Mouse (Mus musculus) hindbrain, embryonic 10.5 days (tissue): ENCODE measurements at regions not wholly inside any gene's neighbourhood (a gene's known extent, or its start where the extent isn't known, plus 50 kb on each side); places are given as distances from the start of the nearest gene placed in this dataset.

Source experiments
- DNase-seq: peaks from one replicate; pipeline ENCODE4 v3.0.0-alpha.2; 2017; ENCODE audit warnings: low spot score
- H3K27ac ChIP-seq: fragments of 300-500 bp; sonication (generic); 2 replicates; pipeline ENCODE4 v1.5.1; 2016; ENCODE audit warnings: mild to moderate bottlenecking, moderate library complexity
- H3K27me3 ChIP-seq: fragments of 300-500 bp; sonication (generic); 2 replicates; pipeline ENCODE4 v1.6.1; 2016; ENCODE audit warnings: mild to moderate bottlenecking; ENCODE audit not compliant: poor library complexity, insufficient read depth, severe bottlenecking
- H3K36me3 ChIP-seq: fragments of 300-500 bp; sonication (generic); 2 replicates; pipeline ENCODE4 v1.6.1; 2016; ENCODE audit warnings: mild to moderate bottlenecking, moderate library complexity
- H3K4me1 ChIP-seq: fragments of 300-500 bp; sonication (generic); replicated peaks from 2 replicates; pipeline ENCODE4 v1.6.1; 2016; ENCODE audit warnings: mild to moderate bottlenecking
- H3K4me3 ChIP-seq: fragments of 300-500 bp; sonication (generic); 2 replicates; pipeline ENCODE4 v1.5.1; 2016; ENCODE audit warnings: mild to moderate bottlenecking, moderate library complexity
- H3K9me3 ChIP-seq: fragments of 300-500 bp; sonication (generic); 2 replicates; pipeline ENCODE4 v1.6.1; 2016; ENCODE audit warnings: mild to moderate bottlenecking, moderate library complexity
- WGBS: fragments of 180-500 bp; shearing (Covaris S2); methylation state at CpG from one replicate; pipeline ENCODE4 v1.1.7; 2016; 5-methylcytosine and 5-hydroxymethylcytosine counted together

DNA sequence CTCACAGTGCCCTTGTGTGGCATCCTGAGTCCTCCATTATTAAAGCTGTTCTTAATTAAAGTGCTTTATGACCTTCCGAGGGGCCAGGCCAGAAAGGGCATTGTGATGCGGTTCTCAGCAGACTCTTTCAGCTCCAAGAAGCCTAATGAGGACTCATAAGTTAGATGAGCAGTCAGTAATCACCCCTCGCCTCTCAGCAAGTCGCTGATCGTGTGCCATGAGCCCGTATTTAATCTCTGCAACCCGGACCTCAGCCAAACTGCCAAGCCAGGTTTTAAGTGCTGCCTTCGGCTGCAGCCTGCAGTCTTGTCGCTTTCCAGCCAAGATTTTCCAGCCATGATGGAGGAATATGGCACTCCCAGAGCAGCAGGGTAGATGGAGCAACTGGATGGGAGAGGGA is 56.1 kb upstream of the Rbfox1 start:
- Histone ChIP-seq H3K9me3 (no peaks in the 10 kb centered on the region), H3K36me3 (no peaks in the 10 kb centered on the region), H3K27ac (no peak overlapping the region), H3K4me1 (no peaks in the 10 kb centered on the region), H3K27me3 (no peaks in the 10 kb centered on the region), H3K4me3 (no peak overlapping the region)
- WGBS: 73% methylated on average over 9 of the region's 9 CpGs
- DNase-seq: no peak

DNA sequence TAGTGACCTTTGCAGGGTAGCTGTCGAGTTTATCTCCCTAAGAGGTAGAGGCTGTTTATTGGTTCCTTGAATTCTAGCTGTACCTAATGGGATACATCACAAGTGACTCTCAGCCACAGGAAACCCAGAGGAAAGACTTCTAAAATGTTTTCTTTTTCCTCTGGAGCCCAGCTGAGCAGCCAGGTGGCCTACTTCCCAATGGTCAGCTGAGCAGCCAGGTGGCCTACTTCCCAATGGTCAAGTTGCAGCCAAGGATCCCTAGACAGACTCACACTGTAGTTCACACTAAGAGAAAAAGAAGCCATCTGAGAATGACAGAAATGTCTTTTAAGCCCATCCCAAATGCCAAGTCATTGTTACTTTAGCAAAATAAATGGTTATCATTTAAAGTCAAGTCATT is 61.8 kb upstream of the Rbfox1 start:
- Histone ChIP-seq H3K9me3 (no peaks in the 10 kb centered on the region), H3K4me3 (no peak overlapping the region), H3K27me3 (no peaks in the 10 kb centered on the region), H3K27ac (no peak overlapping the region), H3K36me3 (no peaks in the 10 kb centered on the region), H3K4me1 (no peaks in the 10 kb centered on the region)
- DNase-seq: no peak
- WGBS: 56% methylated on average over 1 of the region's 1 CpGs

DNA sequence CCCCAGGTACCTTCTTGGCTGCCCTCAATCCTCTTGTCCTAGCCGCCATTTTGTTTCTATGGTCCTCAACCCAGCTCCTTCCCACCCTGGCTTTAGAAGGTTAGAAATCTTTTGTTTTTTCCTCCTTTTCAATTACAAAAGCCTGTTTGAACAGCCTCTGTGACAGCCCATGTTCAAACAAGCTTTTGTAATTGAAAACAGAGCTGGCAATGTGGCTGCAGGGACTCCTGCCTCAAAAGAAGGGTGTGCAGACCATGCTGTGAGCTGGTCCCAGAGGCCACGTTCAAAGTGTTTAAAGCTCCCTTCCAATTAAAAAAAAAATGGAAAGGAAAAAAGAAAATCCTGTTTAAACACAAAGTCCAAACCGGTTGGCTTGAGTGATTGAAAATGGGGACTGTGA is 68.0 kb upstream of the Rbfox1 start:
- Histone ChIP-seq H3K36me3 (no peaks in the 10 kb centered on the region), H3K27ac (no peak overlapping the region), H3K9me3 (no peaks in the 10 kb centered on the region), H3K4me3 (no peak overlapping the region), H3K4me1 (peaks cover 2% of the 10 kb centered on the region; the same call in 1 of the 2 replicates), H3K27me3 (no peaks in the 10 kb centered on the region)
- no peak for DNase-seq
- 35% methylated on average over 3 of the region's 3 CpGs for WGBS

DNA sequence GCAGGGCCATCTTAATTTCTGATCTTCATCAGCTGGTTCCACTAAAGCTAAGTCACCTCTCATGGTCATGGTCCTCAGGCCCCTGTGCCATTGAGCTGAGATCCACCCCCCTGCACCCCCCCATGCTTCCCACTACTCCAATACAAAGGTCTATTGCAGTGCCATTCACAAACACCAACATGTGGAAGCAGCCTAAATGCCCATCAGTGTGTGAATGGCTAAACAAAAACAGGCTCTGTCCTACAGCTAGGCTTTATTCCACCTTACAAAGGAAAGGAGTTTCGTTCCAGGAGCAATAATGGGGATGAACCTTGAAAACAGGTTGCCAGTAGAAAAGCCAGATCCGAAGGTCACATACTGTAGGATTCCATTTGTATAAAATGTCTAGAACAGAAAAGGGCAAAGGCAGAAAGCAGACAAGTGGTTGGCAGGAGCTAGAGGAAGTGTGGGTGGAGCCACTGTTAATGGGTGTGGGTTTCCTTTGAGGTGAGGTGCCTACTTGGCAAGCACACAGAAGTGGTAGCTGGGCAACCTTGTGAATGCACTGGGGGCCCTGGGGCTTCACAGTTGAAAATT is 72.8 kb upstream of the Rbfox1 start:
- H3K27me3 ChIP-seq: no peaks in the 10 kb centered on the region
- H3K4me3 ChIP-seq: no peak overlapping the region
- H3K36me3 ChIP-seq: no peaks in the 10 kb centered on the region
- no peaks in the 10 kb centered on the region for H3K9me3 ChIP-seq
- H3K4me1 ChIP-seq: peaks cover 12% of the 10 kb centered on the region
- no peak overlapping the region for H3K27ac ChIP-seq
- no peak for DNase-seq
- WGBS: 65% methylated on average over 2 of the region's 2 CpGs

DNA sequence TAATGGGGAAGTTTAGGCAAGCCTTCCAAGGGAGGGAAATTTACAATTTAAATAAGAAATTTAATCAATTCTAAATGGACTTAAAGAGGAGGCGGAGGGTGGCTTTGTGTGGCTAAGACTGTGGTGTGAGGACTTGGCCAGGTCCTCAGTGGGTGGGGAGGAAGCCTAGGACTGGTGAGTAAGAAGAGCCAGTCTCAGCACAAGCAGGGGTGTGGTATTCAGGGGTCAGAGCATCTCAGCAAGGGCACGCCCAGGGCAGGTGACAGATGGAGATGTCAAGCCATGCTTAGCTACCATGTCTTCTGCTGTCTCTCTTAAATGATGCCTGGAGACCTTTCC is 73.5 kb upstream of the Rbfox1 start:
- Histone ChIP-seq H3K36me3 (no peaks in the 10 kb centered on the region), H3K27ac (no peak overlapping the region), H3K4me3 (no peak overlapping the region), H3K27me3 (no peaks in the 10 kb centered on the region), H3K4me1 (peaks cover 12% of the 10 kb centered on the region), H3K9me3 (no peaks in the 10 kb centered on the region)
- DNase-seq: no peak
- WGBS: 38% methylated on average over 2 of the region's 2 CpGs

DNA sequence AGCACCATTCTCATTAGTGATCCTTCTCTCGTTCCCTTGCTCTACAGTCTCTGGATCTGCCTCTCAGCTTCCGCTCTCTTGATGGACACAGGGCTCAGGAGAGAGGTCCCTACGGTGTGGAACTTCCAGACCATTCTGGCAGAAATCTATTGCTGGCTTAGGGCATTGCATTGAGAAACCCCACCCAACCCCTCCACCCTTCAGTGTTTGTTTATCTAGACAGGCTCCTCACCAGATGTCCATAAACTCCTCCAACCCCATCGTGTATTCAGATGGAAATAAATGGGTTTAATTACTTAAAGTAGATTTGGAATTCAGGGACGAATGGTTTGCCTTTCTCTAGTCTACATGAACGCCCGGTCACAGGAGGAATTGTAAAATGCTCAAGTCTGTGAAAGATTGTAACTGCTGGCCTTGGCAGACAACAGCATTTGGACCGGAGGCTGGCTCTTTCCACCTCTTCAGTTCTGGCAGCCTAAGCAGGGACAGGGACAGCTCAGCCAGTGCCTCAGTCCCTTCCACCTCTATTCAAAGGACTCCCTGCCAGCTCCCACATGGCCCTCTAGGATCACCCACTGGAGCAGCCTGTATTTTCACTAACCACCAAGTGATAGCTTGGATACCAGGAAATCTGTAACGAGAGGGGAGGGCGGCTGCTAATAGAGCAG is 74.0 kb upstream of the Rbfox1 start:
- Histone ChIP-seq H3K4me3 (no peak overlapping the region), H3K27ac (0 out of 2 replicates have a peak overlapping the region, but pooled peaks have one; percentile 19), H3K4me1 (peaks cover 12% of the 10 kb centered on the region), H3K9me3 (no peaks in the 10 kb centered on the region), H3K36me3 (no peaks in the 10 kb centered on the region), H3K27me3 (no peaks in the 10 kb centered on the region)
- DNase-seq: no peak
- 61% methylated on average over 10 of the region's 10 CpGs for WGBS

DNA sequence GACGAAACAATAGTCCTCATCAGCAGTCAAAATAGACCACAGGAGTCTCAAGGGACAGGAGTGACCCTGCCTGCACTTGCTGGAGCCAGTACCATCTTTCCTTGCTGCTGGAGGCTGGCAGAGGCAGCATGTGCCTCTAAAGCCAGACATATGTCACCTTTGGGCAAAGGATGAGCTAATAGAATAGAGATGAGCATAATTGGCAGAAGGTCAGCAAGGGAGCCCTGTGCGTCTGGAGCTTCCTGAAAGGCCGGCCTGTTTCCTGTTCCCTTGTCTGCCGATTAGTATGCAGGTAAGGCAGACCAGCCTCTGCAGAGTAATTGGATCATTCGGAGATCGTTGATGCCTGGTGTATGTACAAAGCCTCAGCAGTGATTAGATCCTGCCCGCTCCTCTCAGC is 87.0 kb upstream of the Rbfox1 start:
- Histone ChIP-seq H3K9me3 (no peaks in the 10 kb centered on the region), H3K36me3 (no peaks in the 10 kb centered on the region), H3K27me3 (no peaks in the 10 kb centered on the region), H3K4me3 (no peak overlapping the region), H3K4me1 (peaks cover 7% of the 10 kb centered on the region; the same call in 1 of the 2 replicates), H3K27ac (no peak overlapping the region)
- WGBS: 63% methylated on average over 7 of the region's 7 CpGs
- no peak for DNase-seq

DNA sequence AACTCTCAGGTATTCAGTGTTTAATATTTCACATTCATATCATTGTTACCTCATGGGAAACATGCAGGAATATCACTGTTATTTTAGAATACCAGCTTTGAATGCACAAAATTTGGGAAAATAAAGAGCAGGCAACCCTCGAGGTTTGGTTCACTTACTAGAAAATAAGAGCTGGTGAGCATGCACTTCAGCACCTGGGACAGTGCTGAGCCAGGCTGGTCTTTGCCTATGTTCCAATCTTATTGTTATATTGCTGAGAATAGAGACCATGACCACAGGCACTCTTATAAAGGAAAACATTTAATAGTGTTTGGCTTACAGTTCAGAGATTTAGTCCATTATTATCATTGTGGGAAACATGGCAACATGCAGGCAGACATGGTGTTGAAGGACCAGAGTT is 92.9 kb upstream of the Rbfox1 start:
- Histone ChIP-seq H3K9me3 (no peaks in the 10 kb centered on the region), H3K4me3 (no peak overlapping the region), H3K27ac (no peak overlapping the region), H3K27me3 (no peaks in the 10 kb centered on the region), H3K4me1 (no peaks in the 10 kb centered on the region), H3K36me3 (no peaks in the 10 kb centered on the region)
- no peak for DNase-seq
- 57% methylated on average over 1 of the region's 1 CpGs for WGBS

DNA sequence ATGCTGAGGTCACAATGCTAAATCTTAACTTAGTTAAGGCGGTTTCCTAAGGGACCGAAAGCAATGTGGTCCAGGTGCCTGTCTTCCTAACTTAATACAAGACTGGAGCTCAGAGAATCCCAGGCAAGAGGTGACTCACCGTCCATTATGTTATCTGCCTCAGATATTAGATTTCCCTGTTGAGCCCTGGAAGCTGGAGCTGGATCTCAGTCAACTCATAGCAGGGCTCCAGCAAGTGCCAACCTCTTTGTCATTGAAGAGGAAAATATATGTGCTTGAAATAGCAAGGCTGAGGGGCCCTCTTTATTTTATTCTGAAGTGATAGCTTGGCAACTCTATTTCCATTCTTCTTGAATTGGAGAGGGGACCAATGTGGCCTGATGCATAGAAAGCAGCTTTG is 95.0 kb upstream of the Rbfox1 start:
- no peaks in the 10 kb centered on the region for H3K36me3 ChIP-seq
- WGBS: 92% methylated on average over 3 of the region's 3 CpGs
- H3K4me3 ChIP-seq: no peak overlapping the region
- H3K9me3 ChIP-seq: no peaks in the 10 kb centered on the region
- no peaks in the 10 kb centered on the region for H3K27me3 ChIP-seq
- DNase-seq: no peak
- no peak overlapping the region for H3K27ac ChIP-seq
- no peaks in the 10 kb centered on the region for H3K4me1 ChIP-seq

DNA sequence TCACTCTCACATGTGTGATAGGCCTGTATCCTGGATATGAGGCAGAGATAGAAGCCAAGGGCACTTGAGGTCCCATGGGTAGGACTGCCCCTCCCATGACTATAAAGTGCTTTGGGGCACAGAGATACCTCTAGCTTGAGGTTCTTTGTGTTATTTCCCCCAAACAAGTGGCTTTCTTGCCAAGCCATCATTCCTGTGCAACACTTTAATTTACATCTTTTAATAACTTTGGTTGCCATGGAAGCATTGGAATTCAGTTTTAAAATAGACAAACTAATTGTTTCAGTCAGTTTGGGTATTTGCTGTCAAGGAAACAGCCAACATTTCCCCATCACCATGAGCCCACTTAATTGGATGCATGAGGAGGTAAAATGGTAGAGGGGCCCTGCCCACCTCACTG is 97.9 kb upstream of the Rbfox1 start:
- DNase-seq: no peak
- Histone ChIP-seq H3K27ac (no peak overlapping the region), H3K27me3 (no peaks in the 10 kb centered on the region), H3K9me3 (no peaks in the 10 kb centered on the region), H3K36me3 (no peaks in the 10 kb centered on the region), H3K4me1 (no peaks in the 10 kb centered on the region), H3K4me3 (no peak overlapping the region)

DNA sequence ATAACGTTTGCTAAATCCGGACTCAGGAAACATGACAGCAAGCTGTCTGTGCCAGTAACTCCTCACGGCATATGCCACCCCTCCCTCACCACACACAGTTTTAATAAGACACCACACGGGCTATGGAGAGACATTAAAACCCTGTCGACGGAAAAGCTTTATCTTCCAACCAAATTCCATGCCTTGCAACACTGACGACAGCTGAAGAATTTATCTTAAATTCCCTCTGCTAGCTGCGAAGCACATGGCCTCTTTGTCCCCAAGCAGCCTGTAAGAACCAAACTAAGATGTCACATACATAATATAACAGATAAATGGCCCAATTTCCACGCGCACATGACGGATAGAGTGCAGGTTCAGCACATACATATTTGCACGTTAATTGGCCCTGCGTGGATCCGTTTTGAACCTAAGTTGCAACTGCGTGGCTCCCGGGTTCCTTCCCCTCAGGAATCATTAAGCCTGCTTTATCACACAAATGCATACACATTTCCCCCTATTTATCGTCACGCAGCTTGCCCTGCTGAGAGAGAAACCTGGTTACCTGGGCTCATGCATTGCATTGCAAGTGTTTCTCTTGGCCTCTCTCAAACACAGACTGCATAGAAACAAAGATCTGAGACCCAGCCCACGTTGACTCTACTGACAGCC is 118.3 kb upstream of the Rbfox1 start:
- 84% methylated on average over 19 of the region's 19 CpGs for WGBS
- DNase-seq: no peak
- no peak overlapping the region for H3K27ac ChIP-seq
- no peak overlapping the region for H3K4me3 ChIP-seq
- H3K9me3 ChIP-seq: no peaks in the 10 kb centered on the region
- no peaks in the 10 kb centered on the region for H3K27me3 ChIP-seq
- no peaks in the 10 kb centered on the region for H3K4me1 ChIP-seq
- H3K36me3 ChIP-seq: no peaks in the 10 kb centered on the region

DNA sequence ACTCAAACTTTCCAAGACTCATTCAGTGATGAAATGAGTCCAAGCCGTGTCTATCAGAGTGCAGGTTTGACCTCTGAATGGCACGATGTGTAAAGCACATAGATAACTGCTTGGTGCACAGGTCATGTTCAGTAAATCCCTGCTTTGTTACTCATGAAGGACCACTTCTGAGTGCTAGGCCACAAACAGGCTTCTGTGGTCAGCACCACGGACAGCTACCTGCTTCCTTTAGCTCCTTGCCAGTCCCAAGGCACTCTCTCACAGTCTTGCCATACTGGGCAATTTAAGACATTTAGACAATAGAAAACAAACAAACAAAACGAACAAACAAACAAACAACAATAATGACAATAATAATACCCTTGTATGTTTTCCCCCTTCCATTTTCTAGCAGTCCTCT is 120.0 kb upstream of the Rbfox1 start:
- Histone ChIP-seq H3K27me3 (no peaks in the 10 kb centered on the region), H3K9me3 (no peaks in the 10 kb centered on the region), H3K4me1 (no peaks in the 10 kb centered on the region; the same call in 1 of the 2 replicates), H3K36me3 (no peaks in the 10 kb centered on the region), H3K4me3 (no peak overlapping the region), H3K27ac (no peak overlapping the region)
- DNase-seq: peak; percentile 55
- 37% methylated on average over 4 of the region's 4 CpGs for WGBS

DNA sequence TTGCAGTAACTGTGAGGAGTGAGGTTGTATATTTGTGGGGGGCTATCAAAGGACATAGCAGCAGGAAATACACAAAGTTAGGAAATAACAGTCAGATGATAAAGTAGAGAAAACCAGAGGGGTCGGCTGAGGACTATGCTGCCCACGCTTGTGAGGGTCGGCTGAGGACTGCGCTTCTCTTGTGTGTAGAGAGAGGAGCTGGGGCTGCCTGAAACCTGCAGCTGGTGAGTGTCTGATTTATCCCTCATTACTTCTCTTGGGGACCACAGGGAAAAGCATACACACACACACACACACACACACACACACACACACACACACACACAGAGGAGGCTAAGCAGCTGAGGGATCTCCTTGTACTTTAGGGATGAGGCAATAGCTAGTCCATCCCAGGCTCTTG is 124.3 kb upstream of the Rbfox1 start:
- no peak overlapping the region for H3K27ac ChIP-seq
- DNase-seq: no peak
- 95% methylated on average over 4 of the region's 4 CpGs for WGBS

More for the DNA sequence above, 124.3 kb upstream of the Rbfox1 start:
- Histone ChIP-seq H3K9me3 (no peaks in the 10 kb centered on the region), H3K4me3 (no peak overlapping the region), H3K27me3 (no peaks in the 10 kb centered on the region), H3K4me1 (no peaks in the 10 kb centered on the region; the same call in 1 of the 2 replicates), H3K36me3 (no peaks in the 10 kb centered on the region)
